Mouse (Mus musculus): ENCODE measurements around the gene Lsmem1. TPM values are rescaled to one million over a fixed set of nuclear protein-coding genes. Genes with fewer than 3 reads are reported as not detected.

Lsmem1 gene
- total RNA-seq, 1 experiment, result 0.09 TPM

DNA sequence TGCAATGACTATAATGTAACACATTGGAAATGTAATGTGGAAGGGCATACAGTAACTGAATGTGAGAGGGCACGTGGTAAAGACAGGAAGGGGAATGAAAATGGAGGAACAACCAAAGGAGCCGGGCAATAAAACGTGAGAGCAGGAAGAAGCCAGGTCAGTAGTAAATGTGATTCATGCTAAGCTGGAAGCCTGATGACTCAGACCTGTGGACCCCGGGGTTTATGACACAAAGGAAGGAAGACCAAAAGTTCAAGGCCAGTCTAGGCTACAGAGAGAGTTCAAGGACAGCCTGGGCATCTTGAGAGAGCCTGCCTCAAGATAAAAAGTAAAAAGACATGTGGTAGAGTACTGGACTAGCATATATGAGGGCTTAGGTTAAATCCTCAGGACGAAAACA, 52.8 kb downstream of the Lsmem1 start:
- no peak for TF ChIP-seq MAFK (IDR thresholded peaks at IDR 0.05; ENCODE audit: insufficient read depth, low read depth, low read length)
- TF ChIP-seq CHD2 (IDR thresholded peaks at IDR 0.05; ENCODE audit: low read depth, low read length), result no peak
- TF ChIP-seq ZC3H11A (IDR thresholded peaks at IDR 0.05; ENCODE audit: borderline replicate concordance, low read depth, low read length), result no peak
- no peak for TF ChIP-seq HCFC1 (IDR thresholded peaks at IDR 0.05; ENCODE audit: borderline replicate concordance, insufficient read depth, low read length)
- TF ChIP-seq ZNF384 (IDR thresholded peaks at IDR 0.05; ENCODE audit: low read depth, low read length), result no peak
- Histone ChIP-seq H3K4me3 (ENCODE audit: insufficient read depth in 1 of 2, low read depth in 1 of 2, low read length in 2 of 2, poor library complexity in 1 of 2, severe bottlenecking in 1 of 2) (no peak overlapping the region), H3K9me3 (ENCODE audit: control insufficient read depth, insufficient read depth, low read depth, low read length) (no peaks in the 10 kb centered on the region), H3K4me1 (ENCODE audit: control insufficient read depth in 2 of 2, insufficient read depth in 2 of 2, low read length in 2 of 2, poor library complexity in 1 of 2) (no peaks in the 10 kb centered on the region), H3K36me3 (ENCODE audit: control insufficient read depth, insufficient read depth, low read length, poor library complexity, severe bottlenecking) (no peaks in the 10 kb centered on the region), H3K27ac (ENCODE audit: insufficient read depth, low read depth, low read length, poor library complexity, severe bottlenecking) (no peak overlapping the region), H3K9ac (ENCODE audit: insufficient read depth, low read depth, low read length, poor library complexity, severe bottlenecking) (no peak overlapping the region)
- no peak for DNase-seq (ENCODE audit: low read depth, low spot score)
- in situ Hi-C loops (cut with MboI; ENCODE audit: low sequenced_read_pairs in 2 of 2, unreplicated experiment in 2 of 2), result no loop called here

DNA sequence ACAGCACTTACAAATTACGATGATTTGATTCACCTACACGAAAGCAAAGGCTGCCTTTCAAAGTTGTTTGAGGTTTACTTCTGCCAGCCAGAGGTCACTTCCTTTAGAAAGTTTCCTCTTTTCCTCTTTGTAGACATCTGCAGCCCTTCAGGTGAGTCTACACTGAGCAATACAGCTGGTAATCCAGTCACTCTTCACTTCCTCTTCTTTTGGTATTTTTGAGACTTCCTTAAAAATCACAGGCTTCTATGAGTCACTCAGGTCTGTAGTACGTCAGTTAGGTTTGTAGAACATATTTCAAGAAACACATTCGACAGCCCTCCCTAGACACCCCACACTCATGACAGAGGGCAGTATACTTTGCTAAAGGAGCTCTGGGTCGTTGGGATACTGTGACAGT, 58.6 kb downstream of the Lsmem1 start:
- in situ Hi-C loops (cut with MboI; ENCODE audit: low sequenced_read_pairs in 2 of 2, unreplicated experiment in 2 of 2), result no loop called here

DNA sequence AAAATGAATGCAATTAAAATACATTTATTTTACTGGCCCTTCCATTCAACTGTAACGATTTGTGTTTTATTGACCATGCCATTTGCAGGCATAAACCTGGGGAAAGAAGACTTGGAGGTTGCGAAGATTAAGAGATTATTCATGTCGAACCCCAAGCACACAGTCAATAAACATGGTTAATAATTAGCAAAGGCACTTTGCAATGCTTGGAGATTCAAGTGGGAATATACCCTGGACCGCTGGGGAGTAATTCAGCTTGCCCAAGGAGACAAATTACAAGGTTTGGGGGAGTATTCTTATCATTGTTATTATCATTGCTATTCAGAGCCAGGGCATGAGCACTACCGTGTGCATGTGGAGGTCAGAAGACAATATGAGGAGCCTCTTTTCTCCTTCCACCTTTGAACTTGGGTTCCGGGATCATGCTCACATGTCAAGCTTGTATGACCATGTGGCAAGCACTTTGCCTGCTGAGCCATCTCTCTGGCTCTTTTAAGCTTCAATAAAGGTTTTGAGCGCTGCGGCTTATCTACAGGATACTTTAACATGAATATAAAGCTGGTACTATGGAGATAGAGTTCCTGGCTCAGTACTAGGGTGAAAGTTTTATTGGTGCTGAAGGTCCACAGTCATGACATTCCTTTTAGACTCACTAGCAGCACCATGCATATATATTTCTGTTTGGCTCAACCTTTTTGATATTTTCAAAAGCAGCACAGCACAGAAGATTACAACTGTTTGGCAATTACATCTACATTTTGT, 59.6 kb downstream of the Lsmem1 start:
- DNase-seq (ENCODE audit: low read depth, low spot score), result no peak

More for the DNA sequence above, 58.6 kb downstream of the Lsmem1 start:
- DNase-seq (ENCODE audit: low read depth, low spot score), result no peak
- Histone ChIP-seq H3K4me1 (ENCODE audit: control insufficient read depth in 2 of 2, insufficient read depth in 2 of 2, low read length in 2 of 2, poor library complexity in 1 of 2) (no peaks in the 10 kb centered on the region), H3K36me3 (ENCODE audit: control insufficient read depth, insufficient read depth, low read length, poor library complexity, severe bottlenecking) (no peaks in the 10 kb centered on the region), H3K9me3 (ENCODE audit: control insufficient read depth, insufficient read depth, low read depth, low read length) (no peaks in the 10 kb centered on the region), H3K9ac (ENCODE audit: insufficient read depth, low read depth, low read length, poor library complexity, severe bottlenecking) (no peak overlapping the region), H3K27ac (ENCODE audit: insufficient read depth, low read depth, low read length, poor library complexity, severe bottlenecking) (no peak overlapping the region), H3K4me3 (ENCODE audit: insufficient read depth in 1 of 2, low read depth in 1 of 2, low read length in 2 of 2, poor library complexity in 1 of 2, severe bottlenecking in 1 of 2) (no peak overlapping the region)
- no peak for TF ChIP-seq CHD2 (IDR thresholded peaks at IDR 0.05; ENCODE audit: low read depth, low read length)
- TF ChIP-seq MAFK (IDR thresholded peaks at IDR 0.05; ENCODE audit: insufficient read depth, low read depth, low read length), result no peak
- no peak for TF ChIP-seq HCFC1 (IDR thresholded peaks at IDR 0.05; ENCODE audit: borderline replicate concordance, insufficient read depth, low read length)
- no peak for TF ChIP-seq ZNF384 (IDR thresholded peaks at IDR 0.05; ENCODE audit: low read depth, low read length)
- no peak for TF ChIP-seq ZC3H11A (IDR thresholded peaks at IDR 0.05; ENCODE audit: borderline replicate concordance, low read depth, low read length)

DNA sequence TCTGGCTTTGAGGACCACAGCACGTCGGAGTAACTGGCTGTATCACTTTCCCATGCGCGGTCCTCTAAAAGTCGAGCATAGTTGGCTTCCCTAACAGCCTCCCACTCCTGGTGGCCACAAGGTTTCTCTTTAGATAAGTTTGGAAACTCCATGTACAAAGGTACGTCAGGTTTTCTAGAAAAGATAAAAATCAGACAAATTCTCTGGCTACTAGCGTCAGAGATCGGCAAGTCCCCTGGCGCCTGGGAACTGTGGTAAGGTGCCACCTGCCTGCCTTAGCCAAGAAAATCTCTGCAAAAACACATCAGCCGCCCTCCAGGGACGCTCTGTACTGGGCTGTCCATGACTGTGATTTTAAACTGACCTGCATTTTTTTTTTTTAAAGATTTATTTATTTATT, 64.8 kb downstream of the Lsmem1 start:
- no peak for DNase-seq (ENCODE audit: low read depth, low spot score)
- H3K9me3 ChIP-seq (ENCODE audit: control insufficient read depth, insufficient read depth, low read depth, low read length), result no peaks in the 10 kb centered on the region
- peaks cover 0 to 2% of the 10 kb centered on the region in 2 experiments; a peak in 1 of 4 replicates for H3K4me1 ChIP-seq (ENCODE audit: control insufficient read depth in 2 of 2, insufficient read depth in 2 of 2, low read length in 2 of 2, poor library complexity in 1 of 2)
- H3K9ac ChIP-seq (ENCODE audit: insufficient read depth, low read depth, low read length, poor library complexity, severe bottlenecking), result no peak overlapping the region
- in situ Hi-C loops (cut with MboI; ENCODE audit: low sequenced_read_pairs in 2 of 2, unreplicated experiment in 2 of 2), result no loop called here
- peak overlapping the region; percentile 2 to 72; a peak in 3 of 4 replicates for H3K4me3 ChIP-seq (ENCODE audit: insufficient read depth in 1 of 2, low read depth in 1 of 2, low read length in 2 of 2, poor library complexity in 1 of 2, severe bottlenecking in 1 of 2)
- no peak overlapping the region for H3K27ac ChIP-seq (ENCODE audit: insufficient read depth, low read depth, low read length, poor library complexity, severe bottlenecking)
- TF ChIP-seq CHD2 (IDR thresholded peaks at IDR 0.05; ENCODE audit: low read depth, low read length) (no peak), MAFK (IDR thresholded peaks at IDR 0.05; ENCODE audit: insufficient read depth, low read depth, low read length) (no peak), ZC3H11A (IDR thresholded peaks at IDR 0.05; ENCODE audit: borderline replicate concordance, low read depth, low read length) (no peak)
- H3K36me3 ChIP-seq (ENCODE audit: control insufficient read depth, insufficient read depth, low read length, poor library complexity, severe bottlenecking), result no peaks in the 10 kb centered on the region

More for the DNA sequence above, 59.6 kb downstream of the Lsmem1 start:
- in situ Hi-C loops (cut with MboI; ENCODE audit: low sequenced_read_pairs in 2 of 2, unreplicated experiment in 2 of 2), result no loop called here
- H3K9ac ChIP-seq (ENCODE audit: insufficient read depth, low read depth, low read length, poor library complexity, severe bottlenecking), result no peak overlapping the region
- no peaks in the 10 kb centered on the region for H3K4me1 ChIP-seq (ENCODE audit: control insufficient read depth in 2 of 2, insufficient read depth in 2 of 2, low read length in 2 of 2, poor library complexity in 1 of 2)
- no peak for TF ChIP-seq ZC3H11A (IDR thresholded peaks at IDR 0.05; ENCODE audit: borderline replicate concordance, low read depth, low read length)
- TF ChIP-seq MAFK (IDR thresholded peaks at IDR 0.05; ENCODE audit: insufficient read depth, low read depth, low read length), result no peak
- TF ChIP-seq ZNF384 (IDR thresholded peaks at IDR 0.05; ENCODE audit: low read depth, low read length), result no peak
- H3K36me3 ChIP-seq (ENCODE audit: control insufficient read depth, insufficient read depth, low read length, poor library complexity, severe bottlenecking), result no peaks in the 10 kb centered on the region
- H3K4me3 ChIP-seq (ENCODE audit: insufficient read depth in 1 of 2, low read depth in 1 of 2, low read length in 2 of 2, poor library complexity in 1 of 2, severe bottlenecking in 1 of 2), result no peak overlapping the region
- H3K9me3 ChIP-seq (ENCODE audit: control insufficient read depth, insufficient read depth, low read depth, low read length), result no peaks in the 10 kb centered on the region
- H3K27ac ChIP-seq (ENCODE audit: insufficient read depth, low read depth, low read length, poor library complexity, severe bottlenecking), result no peak overlapping the region
